Mouse (Mus musculus): ENCODE results near the gene Entpd6.

Gene Entpd6

GRCm38 (mm10) chr2:150787234-150787771 lies 38.5 kb downstream of the Entpd6 start:
- DNase-seq (ENCODE audit: low spot score): no peak

GRCm38 (mm10) chr2:150788768-150789550 lies 40.1 kb downstream of the Entpd6 start:
- DNase-seq (ENCODE audit: low spot score): peak; percentile 88

- DNase-seq (ENCODE audit: low spot score): no peak
Measured at GRCm38 (mm10) chr2:150793320-150793719, 44.5 kb downstream of the Entpd6 start.

GRCm38 (mm10) chr2:150798084-150798483 lies 49.2 kb downstream of the Entpd6 start:
- no peak for DNase-seq (ENCODE audit: low spot score)

- peak; percentile 53 for DNase-seq (ENCODE audit: low spot score)
Measured at GRCm38 (mm10) chr2:150800616-150801015, 51.8 kb downstream of the Entpd6 start.

- no peak for DNase-seq (ENCODE audit: low spot score)
Measured at GRCm38 (mm10) chr2:150803035-150803434, 54.2 kb downstream of the Entpd6 start.

- DNase-seq (ENCODE audit: low spot score): no peak
Measured at GRCm38 (mm10) chr2:150808381-150808780, 59.5 kb downstream of the Entpd6 start.

GRCm38 (mm10) chr2:150808812-150809211 lies 60.0 kb downstream of the Entpd6 start:
- no peak for DNase-seq (ENCODE audit: low spot score)

GRCm38 (mm10) chr2:150810603-150811002 lies 61.8 kb downstream of the Entpd6 start:
- no peak for DNase-seq (ENCODE audit: low spot score)

GRCm38 (mm10) chr2:150812816-150813215 lies 64.0 kb downstream of the Entpd6 start:
- DNase-seq (ENCODE audit: low spot score): no peak

- peak; percentile 78 for DNase-seq (ENCODE audit: low spot score)
Measured at GRCm38 (mm10) chr2:150816676-150817402, 68.0 kb downstream of the Entpd6 start.

- no peak for DNase-seq (ENCODE audit: low spot score)
Measured at GRCm38 (mm10) chr2:150818742-150819141, 69.9 kb downstream of the Entpd6 start.

GRCm38 (mm10) chr2:150820720-150821119 lies 71.9 kb downstream of the Entpd6 start:
- DNase-seq (ENCODE audit: low spot score): no peak
